Mouse (Mus musculus): ENCODE data around the gene Cflar.
"Not testable (repeated sequence)": the region's sequence is repeated elsewhere in the genome, so short reads cannot be mapped to it uniquely, and the experiment has no call there.

The Cflar gene

DNA sequence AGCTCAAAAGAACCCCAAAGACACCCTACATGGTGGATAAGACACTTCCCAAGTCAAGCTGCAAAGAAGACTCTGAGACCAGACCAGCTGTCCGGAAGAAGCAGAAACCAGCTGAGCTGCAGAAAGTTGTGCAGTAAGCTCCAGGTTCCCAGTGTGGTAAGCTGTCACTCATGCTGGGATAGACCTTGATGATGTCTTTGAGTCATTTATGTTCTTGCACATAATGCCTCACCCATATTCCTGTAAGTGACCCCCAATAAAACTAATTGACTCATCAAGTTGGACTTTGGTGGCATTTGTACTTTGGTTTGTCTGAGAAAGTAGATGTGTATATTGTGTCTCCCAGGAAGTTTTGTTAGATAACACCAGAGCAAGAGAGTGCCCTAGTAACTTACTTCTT lies 66.3 kb downstream of the Cflar start:
- DNase-seq, result no peak

DNA sequence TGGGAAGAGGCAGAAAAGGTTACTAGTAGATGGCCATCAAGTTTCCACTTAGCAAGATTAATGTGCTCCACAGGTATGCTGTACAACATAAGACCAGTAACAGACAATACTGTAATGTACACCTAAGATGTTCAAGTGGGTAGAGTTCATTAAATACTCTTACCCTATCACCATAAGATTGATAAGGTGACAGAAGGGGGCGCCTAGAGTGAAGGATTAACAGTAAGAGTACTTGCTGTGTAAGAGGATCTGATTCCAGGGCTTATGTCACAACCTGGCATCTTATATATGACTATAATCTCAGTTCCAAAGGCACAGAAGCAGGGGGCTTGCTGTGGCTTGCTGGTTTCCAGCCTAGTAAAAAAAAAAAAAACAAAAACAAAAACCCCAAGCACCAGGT lies 66.9 kb downstream of the Cflar start:
- no peak for DNase-seq

DNA sequence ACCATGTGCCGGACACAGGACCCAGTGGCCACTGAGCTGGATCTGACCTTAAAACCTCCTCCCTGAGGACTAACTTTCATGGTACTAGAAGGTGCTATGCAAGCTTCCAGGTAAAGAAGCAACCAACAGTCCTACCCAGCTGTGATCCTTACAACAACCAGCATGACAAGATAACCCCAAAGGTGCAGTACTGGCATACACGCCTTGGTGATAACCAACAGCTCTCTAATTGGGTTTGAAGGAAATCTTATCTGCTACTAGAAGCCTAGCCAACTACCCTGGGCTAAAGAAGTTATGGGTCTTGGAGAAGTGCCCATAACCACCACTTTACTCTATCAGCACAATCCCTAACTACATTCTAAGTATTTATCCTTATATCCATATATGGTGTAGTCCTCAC lies 75.0 kb downstream of the Cflar start:
- no peak for DNase-seq

DNA sequence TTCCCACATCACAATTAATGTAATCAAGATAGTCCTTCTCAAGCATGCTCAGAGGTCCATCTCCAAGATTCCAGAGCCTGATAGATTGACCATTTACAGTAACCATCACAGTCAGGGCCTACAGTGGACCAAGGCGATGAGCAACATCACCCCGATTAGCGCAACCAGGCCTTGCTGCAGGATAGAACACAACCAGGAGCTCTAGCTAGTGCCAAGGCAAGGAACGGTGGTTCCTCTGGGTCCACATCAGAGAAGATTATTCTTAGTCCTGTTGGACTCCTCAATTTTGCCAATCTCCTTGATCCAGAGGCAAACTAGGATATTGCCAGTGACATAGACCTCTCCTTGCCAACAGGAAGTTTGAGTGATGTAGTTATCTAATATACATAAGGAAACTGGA lies 77.1 kb downstream of the Cflar start:
- no peak for DNase-seq

DNA sequence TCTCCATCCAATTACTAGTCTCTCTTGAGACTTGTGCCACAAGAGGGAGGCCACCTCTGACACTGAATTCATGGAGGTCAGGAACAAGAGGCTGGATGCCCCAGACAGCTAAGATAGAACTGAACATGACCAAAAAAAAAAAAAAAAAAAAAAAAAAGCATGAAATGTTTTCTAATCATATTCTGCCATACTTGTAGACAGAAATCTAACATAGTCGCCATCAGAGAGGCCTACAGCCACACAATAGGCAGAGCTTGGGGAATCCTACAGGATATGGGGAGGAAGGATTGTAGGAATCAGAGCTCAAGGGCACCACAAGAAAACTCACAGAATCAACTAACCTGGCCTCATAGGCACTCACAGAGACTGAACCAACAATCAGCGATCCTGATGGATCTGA lies 83.4 kb downstream of the Cflar start:
- no peak for DNase-seq

DNA sequence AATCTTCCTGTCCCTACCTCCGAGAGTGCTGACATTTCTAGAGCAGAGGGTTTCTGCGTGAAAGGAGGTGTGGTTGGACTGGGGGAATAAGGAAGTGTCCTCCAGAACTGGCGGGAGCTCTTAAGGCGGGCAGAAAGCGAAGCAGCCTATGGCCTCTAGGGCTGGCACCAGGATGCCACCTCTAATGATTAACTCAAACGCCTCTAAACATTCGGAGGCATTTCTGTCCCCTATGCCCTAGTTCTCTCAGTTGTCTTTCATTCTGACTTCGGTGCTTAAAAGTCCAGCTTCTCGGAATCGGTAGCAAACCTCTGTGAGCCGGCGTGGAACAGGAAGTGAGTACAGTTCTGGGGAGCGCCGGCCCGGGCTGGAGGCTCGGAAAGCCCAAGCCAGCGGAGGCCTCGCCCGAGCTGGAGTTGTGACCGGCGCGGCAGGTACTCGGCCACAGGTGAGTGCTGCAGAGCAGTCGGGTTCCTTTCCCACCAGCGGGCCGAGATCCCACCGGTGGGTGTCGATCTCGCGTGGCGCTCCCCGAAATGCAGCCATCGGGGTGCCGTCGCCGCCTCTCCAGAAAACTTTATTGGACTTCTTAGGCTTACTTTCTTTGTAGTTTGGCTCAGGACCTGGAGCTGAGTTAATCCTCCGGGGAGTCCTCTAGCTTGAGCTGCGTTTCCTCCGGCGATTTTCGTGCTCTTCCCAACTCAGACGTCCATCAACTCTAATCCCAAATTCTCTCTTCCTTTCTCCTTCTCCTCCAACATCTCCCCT lies 84.2 kb downstream of the Cflar start, which contains the start of gene Casp8:
Gene Casp8 (plus strand): TSS at position 84 of the 768 bp plus-strand sequence.
- peak; percentile 71 to 78 for DNase-seq

DNA sequence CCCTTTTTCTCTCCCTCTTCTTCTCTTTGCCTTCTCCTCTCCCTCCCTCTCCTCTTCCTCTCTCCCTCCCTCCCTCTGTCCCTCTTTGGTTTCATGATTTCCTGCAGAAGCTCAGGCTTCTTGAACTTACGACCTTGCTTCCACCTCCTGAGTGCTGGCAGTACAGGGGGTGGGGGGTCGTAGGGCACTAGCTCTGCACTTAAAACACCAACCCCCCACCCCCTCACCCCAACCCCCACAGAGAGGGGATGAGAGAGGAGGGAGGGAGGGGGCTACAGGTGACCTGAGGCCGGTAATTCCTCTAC lies 84.7 kb downstream of the Cflar start:
- DNase-seq, result no peak

DNA sequence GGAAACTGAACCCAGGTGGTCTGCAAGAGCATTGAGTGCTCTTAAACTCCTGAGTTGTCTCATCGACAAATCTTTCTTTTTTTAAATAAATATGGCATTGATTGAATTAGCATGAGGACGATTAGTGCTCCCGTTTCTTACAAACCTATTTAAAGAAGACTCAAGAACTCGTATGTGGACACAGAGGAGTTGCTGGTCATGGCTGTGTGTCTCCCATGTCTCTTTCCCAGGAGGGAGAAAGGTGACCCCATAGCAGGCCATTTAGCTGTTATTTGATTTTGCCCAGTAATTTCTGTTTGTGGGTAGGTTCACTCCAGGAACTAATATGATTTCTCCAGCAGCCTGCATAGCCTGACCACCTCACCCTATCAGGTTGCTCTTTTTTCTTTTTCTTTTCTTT lies 85.5 kb downstream of the Cflar start:
- DNase-seq, result no peak

DNA sequence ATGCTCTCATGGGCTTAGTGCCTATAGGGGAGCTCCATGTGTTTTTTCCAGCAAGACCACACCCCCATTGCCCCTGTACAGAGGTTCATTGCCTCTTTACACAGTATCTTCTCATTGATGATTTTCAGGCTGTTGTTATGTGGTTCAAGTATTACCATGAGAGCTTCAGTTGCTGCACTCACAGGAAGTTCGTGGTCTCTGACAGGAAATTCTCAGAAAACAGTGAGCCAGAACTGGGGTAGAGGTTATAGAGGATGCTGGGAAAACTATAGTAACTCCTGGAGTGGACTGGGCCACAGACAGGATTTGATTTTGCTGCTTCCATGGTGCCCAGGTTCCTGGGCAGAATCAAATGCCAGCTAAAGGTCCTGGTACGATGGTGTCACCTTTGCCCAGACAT lies 86.1 kb downstream of the Cflar start:
- peak in 1 of 2 experiments; percentile 33 for DNase-seq

DNA sequence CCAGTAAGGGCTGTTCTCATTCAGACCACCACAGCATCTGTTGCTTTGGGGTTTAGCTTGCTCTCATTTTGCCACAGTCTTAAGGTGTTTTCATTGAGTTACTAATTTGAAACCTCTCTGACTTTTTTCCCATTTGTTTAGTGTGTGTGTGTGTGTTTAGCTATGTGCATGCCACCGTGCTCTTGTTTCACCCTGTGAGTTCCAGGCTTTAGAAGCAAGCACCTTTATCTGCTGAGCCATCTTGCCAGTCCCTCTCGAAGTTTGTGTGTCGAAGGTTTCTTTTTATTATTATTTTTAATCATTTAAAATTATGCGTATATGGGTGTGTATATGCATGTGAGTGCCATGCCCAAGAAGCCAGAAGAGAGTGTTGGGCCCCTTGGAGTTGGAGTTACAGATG lies 87.6 kb downstream of the Cflar start:
- no peak for DNase-seq

DNA sequence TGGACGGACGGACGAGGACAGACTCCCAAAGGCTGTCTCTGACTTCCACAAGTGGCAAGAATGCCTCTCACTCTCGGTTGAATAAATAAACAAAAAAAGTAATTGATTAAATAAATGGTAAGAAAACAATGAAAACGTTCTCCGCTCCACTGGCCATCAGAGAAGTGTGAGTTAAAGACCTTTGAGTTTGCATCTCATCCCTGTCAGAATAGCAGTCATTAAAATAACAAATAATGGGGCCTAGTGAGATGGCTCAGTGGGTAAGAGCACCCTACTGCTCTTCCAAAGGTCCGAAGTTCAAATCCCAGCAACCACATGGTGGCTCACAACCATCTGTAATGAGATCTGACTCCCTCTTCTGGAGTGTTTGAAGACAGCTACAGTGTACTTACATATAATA lies 89.3 kb downstream of the Cflar start:
- DNase-seq, result not testable (repeated sequence)

DNA sequence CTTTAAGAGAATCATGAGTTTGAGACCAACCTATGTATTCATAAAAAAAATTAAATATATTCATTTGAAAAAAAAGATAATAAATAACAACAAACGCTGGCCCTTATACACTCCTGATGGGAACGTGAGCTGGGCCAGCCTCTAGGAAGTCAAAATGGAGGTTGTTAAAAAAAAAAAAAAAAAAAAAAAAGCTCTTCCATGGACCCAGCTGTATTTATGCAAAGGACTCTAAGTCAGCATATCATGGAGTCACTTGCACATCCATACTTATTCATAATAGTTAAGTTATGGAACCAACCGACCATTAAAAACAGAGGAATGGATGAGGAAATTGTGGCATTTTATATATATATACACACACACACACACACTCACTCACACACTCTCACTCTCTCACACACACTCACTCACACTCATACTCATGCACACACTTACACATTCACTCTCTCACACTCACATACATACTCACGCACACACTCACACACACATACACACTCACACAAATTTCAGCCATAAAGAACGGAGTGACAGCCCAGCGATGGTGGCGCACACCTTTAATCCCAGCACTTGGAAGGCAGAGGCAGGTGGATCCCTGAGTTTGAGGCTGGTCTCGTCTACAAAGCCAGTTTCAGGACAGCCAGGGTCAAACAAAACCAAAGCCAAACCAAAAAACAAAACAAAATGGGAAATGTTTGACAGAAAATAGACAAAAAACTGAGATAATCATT lies 90.4 kb downstream of the Cflar start:
- no peak for DNase-seq

DNA sequence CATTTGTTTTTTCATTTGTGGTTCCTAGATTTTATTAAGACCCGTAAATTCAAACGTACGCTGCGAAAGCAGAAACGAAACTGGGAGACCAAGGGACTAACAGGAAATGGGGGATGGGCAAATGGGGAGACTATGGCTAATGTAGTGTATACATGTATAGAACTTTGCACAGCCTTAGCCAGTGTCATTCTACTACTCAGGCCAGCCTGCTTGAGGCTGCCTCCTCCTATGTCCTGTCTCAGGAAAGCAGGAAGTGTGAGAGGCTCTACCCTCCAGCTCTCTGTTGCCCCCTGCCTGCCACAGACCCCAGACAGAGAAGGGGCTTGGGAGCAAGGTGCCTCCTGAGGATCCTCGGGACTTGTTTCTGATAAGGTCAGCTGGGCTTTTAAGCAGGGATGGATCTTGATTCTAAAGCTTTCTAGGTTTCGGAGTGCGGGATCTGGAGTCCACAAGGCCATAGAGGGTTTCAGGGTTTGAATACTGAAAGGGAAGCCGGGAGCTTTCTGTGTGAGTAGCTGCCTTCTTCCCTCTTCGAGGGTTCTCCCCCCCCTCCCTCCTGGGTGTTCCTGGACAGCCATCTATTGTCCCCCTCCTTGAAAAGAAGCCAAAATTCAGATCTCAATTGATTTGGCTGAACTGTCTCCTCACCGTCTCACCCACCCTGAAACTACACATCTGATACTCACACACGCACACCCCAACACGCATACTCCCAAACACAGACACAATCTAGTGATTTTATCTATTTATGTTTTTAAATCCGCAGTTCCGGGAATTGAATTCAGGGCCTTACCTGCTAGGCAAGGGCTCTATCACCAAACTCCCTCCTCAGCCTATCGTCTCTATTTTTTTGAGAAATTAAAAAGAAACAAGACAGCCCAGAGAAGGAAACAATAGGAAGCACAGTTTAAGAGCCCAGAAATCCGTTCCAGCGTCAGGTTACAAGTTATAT lies 91.3 kb downstream of the Cflar start:
- peak; percentile 78 to 83 for DNase-seq

DNA sequence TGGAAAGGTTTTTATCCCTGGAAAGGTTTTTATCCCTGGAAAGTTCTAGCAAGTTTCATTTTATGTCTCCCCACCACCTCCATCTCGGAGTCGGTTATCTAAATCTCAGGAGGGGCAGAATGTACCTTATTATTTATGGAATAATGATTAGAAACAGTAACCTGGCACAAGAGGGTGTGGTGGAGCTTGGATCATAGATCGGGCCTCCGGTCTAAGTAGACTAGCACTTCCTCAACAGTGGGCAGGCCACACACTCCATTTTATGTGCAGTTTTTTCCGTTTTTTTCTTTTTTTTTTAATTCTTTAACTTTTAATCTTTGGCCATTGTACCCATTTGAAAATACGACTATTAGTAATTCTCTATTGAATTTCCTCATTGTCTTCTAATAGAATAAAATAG lies 92.2 kb downstream of the Cflar start:
- DNase-seq, result no peak

DNA sequence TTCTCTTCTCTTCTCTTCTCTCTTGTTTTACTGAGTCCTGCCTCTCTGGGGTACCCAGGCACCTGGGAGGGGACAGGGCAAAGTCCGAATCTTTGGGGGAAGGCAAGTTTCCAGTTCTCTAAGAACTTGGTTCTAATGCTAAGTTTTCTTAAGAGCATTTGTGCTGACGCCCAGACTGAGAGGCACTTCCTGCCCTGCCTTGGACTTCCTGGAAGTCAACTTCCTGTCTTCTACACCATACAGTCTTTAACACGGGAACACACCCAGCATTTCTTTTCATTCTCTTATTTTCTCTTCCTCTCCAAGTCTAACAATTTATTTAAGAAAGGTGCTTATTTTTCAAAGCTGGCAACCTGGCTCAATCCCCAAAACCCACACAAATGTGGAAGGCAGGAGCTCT lies 95.3 kb downstream of the Cflar start:
- DNase-seq, result no peak
